Mouse (Mus musculus): Measurements from ENCODE around the gene Smtn.

- no peak for TF ChIP-seq HCFC1 (IDR thresholded peaks at IDR 0.05; ENCODE audit: borderline replicate concordance, insufficient read depth, low read length)
- no peak for TF ChIP-seq ZC3H11A (IDR thresholded peaks at IDR 0.05; ENCODE audit: borderline replicate concordance, low read depth, low read length)
- TF ChIP-seq CHD2 (IDR thresholded peaks at IDR 0.05; ENCODE audit: low read depth, low read length), result no peak
- no peak for TF ChIP-seq ZNF384 (IDR thresholded peaks at IDR 0.05; ENCODE audit: low read depth, low read length)
These were observed 24.3 kb downstream of the Smtn start for GRCm38 (mm10) chr11:3516121-3516520.
